ENCODE assay signal across 8 mouse cellular contexts in the genomic region with DNA sequence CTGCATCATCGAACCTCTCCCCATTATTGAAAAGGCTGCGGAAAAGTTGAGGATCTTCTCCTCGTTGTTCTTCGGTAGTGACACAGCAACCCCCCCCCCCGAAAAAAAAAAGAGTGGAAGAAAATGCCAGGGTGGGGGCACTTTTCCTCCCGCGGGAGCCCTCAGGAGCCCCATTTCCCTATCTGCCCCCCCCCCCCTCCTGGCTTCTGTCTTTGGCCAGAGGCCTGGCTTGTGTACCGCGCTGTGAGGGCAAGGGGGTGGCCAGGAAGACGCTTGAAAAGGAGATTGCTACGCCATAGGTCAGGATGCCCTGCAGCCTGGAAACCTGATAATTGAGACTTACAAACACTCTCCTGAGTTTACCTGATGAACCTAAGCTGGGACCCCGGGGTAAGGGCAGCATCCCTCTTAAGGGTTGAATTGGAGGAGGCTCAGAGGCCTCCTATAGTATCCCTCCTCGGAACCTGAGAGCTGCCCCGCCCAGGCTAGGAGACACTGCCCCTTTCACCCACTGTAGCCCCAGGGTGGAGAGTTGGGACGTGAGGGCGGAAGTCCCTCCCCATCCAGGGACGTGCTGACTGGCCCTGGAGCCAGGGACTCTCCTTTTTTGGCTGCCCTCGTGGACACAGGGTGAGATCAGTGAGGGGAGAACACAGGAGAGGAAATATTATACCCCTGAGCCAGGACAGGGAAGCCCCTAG. TPM values are rescaled to one million over a fixed set of nuclear protein-coding genes. Genes with fewer than 3 reads are reported as not detected.
DNase-seq lines count a peak whose midpoint lies in the region; ATAC-seq lines count a peak whose summit lies in the region.

A gene (minus strand): TSS at position 417 of the 701 bp plus-strand sequence.

- peak; percentile 23 for ATAC-seq in common myeloid progenitor, adult 5-6 weeks (replicated peaks; ENCODE audit: low read depth, poor library complexity, severe bottlenecking)
- no peak for ATAC-seq in inflammation-experienced regulatory T-cells, adult 6 months

- peak; percentile 40 to 44 for DNase-seq in thymus, adult 18-20 months
- DNase-seq in thymus, postnatal 10 days (ENCODE audit: low spot score in 2 of 2): no peak
- peak; percentile 85 to 92 for DNase-seq in gastrocnemius, postnatal 36 days
- DNase-seq in left cerebral cortex, postnatal 4 days: peak; percentile 68
- peak; percentile 63 for DNase-seq in mesoderm, embryonic 11.5 days (ENCODE audit: low read depth, low spot score)
- DNase-seq in testis, postnatal 10 days (ENCODE audit: low spot score): peak; percentile 79

- intact Hi-C loops in gastrocnemius, postnatal 36 days (cut with DNase I): no loop called here
- intact Hi-C loops in left cerebral cortex, postnatal 4 days (cut with DNase I): no loop called here

RNA-seq across cellular contexts. Expression of the gene that starts here (rescaled TPM):
- total RNA-seq in common myeloid progenitor, adult 5-6 weeks (2017): 769 and 809 TPM in 2 replicates
- total RNA-seq in gastrocnemius, postnatal 36 days (2021): over 10,000 TPM; 11,568 to 13,182 TPM
- 100 to 1,000 TPM; 217 to 463 (median 365) TPM for polyA plus RNA-seq in inflammation-experienced regulatory T-cells, adult 6 months (2017; shearing (Covaris generic))
- total RNA-seq in left cerebral cortex, postnatal 4 days (2021): 1,000 to 10,000 TPM; 1,244 to 1,314 TPM

Comparison
In these comparisons a context has a peak if more than half of its experiments do, and no peak if none do; other contexts are left out.
1. RNA of the gene that starts here (total RNA-seq): 11,568 to 13,182 TPM in gastrocnemius, postnatal 36 days; 1,244 to 1,314 TPM in left cerebral cortex, postnatal 4 days and 769 to 809 TPM in common myeloid progenitor, adult 5-6 weeks; every median in the first group is over 4 times any median in the second.
2. DNase-seq: peak in thymus, adult 18-20 months (2 of 2), gastrocnemius, postnatal 36 days (2 of 2), left cerebral cortex, postnatal 4 days (single experiment), mesoderm, embryonic 11.5 days (single experiment) and testis, postnatal 10 days (single experiment); none in thymus, postnatal 10 days (0 of 2).